Mouse (Mus musculus) intestine, embryonic 16.5 days (tissue): ENCODE measurements around the gene Tbc1d32. TPM values are rescaled to one million over a fixed set of nuclear protein-coding genes. Genes with fewer than 3 reads are reported as not detected.

Source experiments
- ATAC-seq: fragments of 200-750 bp; cut with Nextera tagmentation; 2 replicates; pipeline ENCODE4 v1.8.0; 2017; ENCODE audit warnings: moderate TSS enrichment, moderate library complexity
- H3K27ac ChIP-seq: fragments of 300-500 bp; sonication (generic); 2 replicates; pipeline ENCODE4 v1.5.1; 2014; ENCODE audit warnings: mild to moderate bottlenecking, low read length
- H3K27me3 ChIP-seq: fragments of 300-500 bp; sonication (generic); replicated peaks from 2 replicates; pipeline ENCODE4 v1.6.1; 2014; ENCODE audit warnings: low read length, control low read depth, mixed read lengths; ENCODE audit not compliant: control insufficient read depth, insufficient read depth
- H3K36me3 ChIP-seq: fragments of 300-500 bp; sonication (generic); 2 replicates; pipeline ENCODE4 v1.6.1; 2014; ENCODE audit warnings: low read length, control low read depth; ENCODE audit not compliant: control insufficient read depth, insufficient read depth
- H3K4me1 ChIP-seq: fragments of 300-500 bp; sonication (generic); 2 replicates; pipeline ENCODE4 v1.6.1; 2014; ENCODE audit warnings: low read length, control low read depth, mixed read lengths; ENCODE audit not compliant: control insufficient read depth, insufficient read depth
- H3K4me2 ChIP-seq: fragments of 300-500 bp; sonication (generic); 2 replicates; pipeline ENCODE4 v1.6.1; 2014; ENCODE audit warnings: low read depth, low read length, control low read depth
- H3K4me3 ChIP-seq: fragments of 300-500 bp; sonication (generic); 2 replicates; pipeline ENCODE4 v1.5.1; 2014; ENCODE audit warnings: mild to moderate bottlenecking, low read length
- H3K9ac ChIP-seq: fragments of 300-500 bp; sonication (generic); 2 replicates; pipeline ENCODE4 v1.6.1; 2014; ENCODE audit warnings: low read depth, low read length
- H3K9me3 ChIP-seq: fragments of 300-500 bp; sonication (generic); 2 replicates; pipeline ENCODE4 v1.6.1; 2016; ENCODE audit warnings: low read length, control low read depth; ENCODE audit not compliant: control insufficient read depth
- WGBS: fragments of 180-500 bp; shearing (Covaris S2); extraction: QIAGEN DNeasy Blood & Tissue Kit; methylation state at CpG from one replicate; pipeline ENCODE4 v1.1.7; 2014; 5-methylcytosine and 5-hydroxymethylcytosine counted together
- polyA plus RNA-seq: library from polyadenylated mRNA; unstranded; fragments of >200 nt; fragmentation: Nextera tagmentation; extraction: Ambion mirVana; gene quantifications from 2 replicates; pipeline ENCODE4 v1.2.1, GENCODE M21; 2015

The Tbc1d32 gene
- 2.3 and 2.6 TPM in 2 replicates for polyA plus RNA-seq

DNA sequence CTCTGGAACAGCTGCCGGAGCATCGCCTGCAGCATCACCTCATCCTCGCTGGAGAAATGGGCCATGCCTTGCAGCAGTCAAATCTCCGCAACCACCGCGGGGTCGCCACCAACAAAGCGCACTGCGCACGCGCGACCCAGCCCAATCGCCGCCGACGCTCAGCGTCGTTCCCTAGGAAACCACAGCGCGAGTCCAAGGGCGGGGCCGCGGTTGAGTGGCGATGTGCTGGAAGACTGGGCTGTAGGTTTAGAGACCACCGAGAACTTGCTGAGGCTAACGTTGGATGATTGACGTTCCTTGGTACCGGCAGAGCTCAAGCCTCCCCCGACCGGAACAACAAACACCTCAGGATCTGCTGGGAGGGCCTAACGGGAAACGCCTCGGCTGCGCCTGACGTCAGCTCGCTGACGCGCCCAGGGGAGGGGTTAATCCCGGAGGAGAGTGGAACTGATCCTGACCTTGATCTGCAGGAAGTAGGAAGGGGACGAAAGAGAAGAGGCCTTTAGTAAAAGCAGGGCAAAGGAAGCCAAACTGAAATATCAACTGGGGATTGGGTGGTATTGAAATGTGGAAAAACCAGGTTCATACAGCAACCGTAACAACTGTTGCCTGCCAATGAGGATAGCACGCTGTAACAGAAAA, at the start of gene Tbc1d32:
Gene Tbc1d32 (minus strand): TSS at position 122 of the 642 bp plus-strand sequence.
- Histone ChIP-seq H3K4me2 (peak within 1 kb of the TSS; percentile 63), H3K9ac (peak within 1 kb of the TSS; percentile 70), H3K36me3 (no peaks in the 10 kb centered on the region), H3K27ac (peak within 1 kb of the TSS; percentile 69), H3K4me1 (0 out of 2 replicates have a peak, but pooled peaks cover 5% of the 10 kb centered on the region), H3K9me3 (no peaks in the 10 kb centered on the region), H3K4me3 (peak within 1 kb of the TSS; percentile 65), H3K27me3 (no peaks in the 10 kb centered on the region)
- peak; percentile 100 for ATAC-seq
- WGBS: 4% methylated on average over 42 of the region's 42 CpGs

DNA sequence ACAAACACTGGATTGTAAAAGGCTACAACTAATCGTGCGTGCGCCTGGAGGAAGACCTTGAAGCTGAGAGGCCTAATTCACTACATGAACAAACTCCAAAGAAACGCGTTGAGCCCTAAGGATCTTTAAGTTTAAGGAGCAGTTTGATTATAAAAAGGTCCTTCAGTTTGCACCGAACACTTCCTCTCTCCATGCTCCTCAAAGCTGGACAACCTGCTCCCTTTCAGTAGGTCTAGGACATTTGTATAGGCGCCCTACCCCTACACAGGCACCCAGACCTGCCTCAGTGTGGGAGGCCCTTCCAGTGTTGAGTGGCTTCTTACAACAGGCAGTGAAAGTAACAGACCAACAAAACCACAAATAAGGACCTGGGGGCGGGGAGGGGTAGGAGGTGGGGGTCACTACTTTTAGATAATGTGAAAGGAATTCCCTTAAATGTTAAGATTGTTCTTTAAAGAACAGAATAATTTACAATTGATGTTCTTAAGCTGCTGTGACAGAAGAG, 666 bp downstream of the Tbc1d32 start:
- no peaks in the 10 kb centered on the region for H3K36me3 ChIP-seq
- no peaks in the 10 kb centered on the region for H3K27me3 ChIP-seq
- peak overlapping the region; percentile 63 for H3K4me2 ChIP-seq
- 74% methylated on average over 8 of the region's 8 CpGs for whole genome bisulfite sequencing
- 0 out of 2 replicates have a peak, but pooled peaks cover 5% of the 10 kb centered on the region for H3K4me1 ChIP-seq
- peak overlapping the region; percentile 36 for H3K9ac ChIP-seq
- H3K4me3 ChIP-seq: peak overlapping the region; percentile 65
- no peaks in the 10 kb centered on the region for H3K9me3 ChIP-seq
- H3K27ac ChIP-seq: no peak overlapping the region
- ATAC-seq: peak; percentile 22

DNA sequence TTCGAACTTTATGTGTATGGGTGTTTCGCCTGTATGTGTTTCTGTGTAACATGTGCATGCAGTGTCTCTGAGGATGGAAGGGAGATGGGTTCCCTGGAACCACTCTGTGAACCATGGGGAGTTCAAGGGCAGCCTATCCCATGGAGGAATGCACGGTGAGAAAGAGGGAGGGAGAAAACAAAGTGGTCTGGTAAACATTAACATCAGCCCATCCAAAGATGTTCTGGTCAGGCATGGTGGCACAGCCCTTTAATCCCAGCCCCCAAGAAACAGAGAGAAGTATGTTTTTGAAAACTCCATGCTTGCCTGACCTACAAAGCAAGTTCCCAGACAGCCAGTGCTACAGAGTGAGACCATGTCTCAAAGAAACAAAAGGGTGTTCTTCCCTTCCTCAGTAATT, 12.7 kb downstream of the Tbc1d32 start:
- Histone ChIP-seq H3K9ac (no peak overlapping the region), H3K4me3 (no peak overlapping the region), H3K9me3 (no peaks in the 10 kb centered on the region), H3K4me2 (no peak overlapping the region), H3K27me3 (no peaks in the 10 kb centered on the region), H3K27ac (no peak overlapping the region), H3K4me1 (no peaks in the 10 kb centered on the region), H3K36me3 (no peaks in the 10 kb centered on the region)
- 74% methylated on average over 3 of the region's 3 CpGs for WGBS
- ATAC-seq: no peak

DNA sequence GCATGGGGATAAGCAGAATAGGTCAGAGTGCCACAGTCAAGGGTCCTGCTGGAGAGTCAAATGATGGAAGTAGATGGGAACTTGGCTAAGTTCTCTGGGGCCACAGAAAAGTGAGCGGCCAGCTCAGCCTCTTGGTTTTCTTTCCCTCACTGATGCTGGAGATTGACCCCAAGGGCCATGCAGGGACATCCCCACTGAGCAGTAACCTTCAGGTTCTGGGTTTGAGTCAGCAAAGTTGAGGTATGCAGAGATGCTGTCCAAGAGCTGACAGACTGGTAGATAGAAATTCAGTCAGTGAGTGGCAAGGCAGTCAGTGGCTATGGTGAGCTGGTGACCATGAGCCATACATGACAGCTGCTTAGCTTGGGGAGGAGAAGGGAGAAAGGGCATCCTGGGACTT, 18.1 kb downstream of the Tbc1d32 start:
- no peaks in the 10 kb centered on the region for H3K4me1 ChIP-seq
- no peak overlapping the region for H3K4me2 ChIP-seq
- no peak for ATAC-seq
- WGBS: 78% methylated on average over 1 of the region's 1 CpGs
- no peaks in the 10 kb centered on the region for H3K36me3 ChIP-seq
- no peaks in the 10 kb centered on the region for H3K9me3 ChIP-seq
- no peak overlapping the region for H3K4me3 ChIP-seq
- H3K27ac ChIP-seq: no peak overlapping the region
- H3K9ac ChIP-seq: no peak overlapping the region
- no peaks in the 10 kb centered on the region for H3K27me3 ChIP-seq

DNA sequence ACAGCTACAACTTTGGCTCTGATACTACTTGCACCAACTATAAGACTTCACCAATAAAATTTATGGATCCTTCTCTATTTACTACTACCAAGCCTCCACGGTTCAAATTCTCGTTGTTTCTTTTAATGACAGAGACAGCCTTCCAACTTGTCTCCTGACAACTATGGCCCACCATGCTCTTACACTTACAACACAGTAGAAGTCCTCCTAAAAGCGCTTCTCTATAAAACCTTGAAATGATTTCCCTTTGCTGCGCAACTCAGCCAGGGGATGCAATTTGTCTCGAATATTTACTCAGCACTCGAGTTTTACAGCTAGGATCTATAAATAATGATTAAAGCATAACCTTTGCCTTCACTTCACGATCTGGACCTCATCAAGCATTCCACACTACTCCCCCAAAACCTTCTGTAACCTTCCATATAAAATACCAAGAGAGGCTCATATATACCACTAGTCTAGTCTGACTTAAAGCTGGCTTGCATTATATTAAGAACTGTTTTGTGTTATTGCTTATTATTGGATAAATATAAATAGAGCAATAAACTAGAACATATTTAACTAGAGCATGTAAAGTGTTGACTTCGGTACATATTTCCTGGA, 21.6 kb downstream of the Tbc1d32 start:
- H3K4me1 ChIP-seq: no peaks in the 10 kb centered on the region
- H3K9ac ChIP-seq: no peak overlapping the region
- 36% methylated on average over 8 of the region's 8 CpGs for WGBS
- H3K4me2 ChIP-seq: no peak overlapping the region
- no peak overlapping the region for H3K27ac ChIP-seq
- ATAC-seq: peak; percentile 56
- no peaks in the 10 kb centered on the region for H3K27me3 ChIP-seq
- no peaks in the 10 kb centered on the region for H3K9me3 ChIP-seq
- no peaks in the 10 kb centered on the region for H3K36me3 ChIP-seq
- H3K4me3 ChIP-seq: no peak overlapping the region

DNA sequence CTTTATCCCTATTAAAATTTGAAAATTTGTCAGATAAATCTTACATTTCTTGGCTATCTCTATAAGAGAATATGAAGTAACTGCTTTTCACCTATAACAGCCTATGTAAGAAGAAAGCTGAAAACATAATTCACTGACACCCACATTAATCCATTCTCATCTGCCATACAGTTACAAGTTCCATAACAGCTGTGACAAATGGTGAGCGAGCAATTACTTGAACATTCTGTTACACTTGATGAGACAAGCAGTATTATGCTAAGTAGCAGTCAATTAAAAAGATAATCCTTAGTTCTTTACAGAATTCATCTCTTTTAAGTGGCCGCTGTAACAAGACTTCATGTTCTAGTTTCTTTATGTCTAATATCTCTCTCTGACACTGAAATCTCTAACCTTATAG, 24.1 kb downstream of the Tbc1d32 start:
- H3K4me2 ChIP-seq: no peak overlapping the region
- no peak for ATAC-seq
- H3K4me1 ChIP-seq: no peaks in the 10 kb centered on the region
- no peak overlapping the region for H3K9ac ChIP-seq
- H3K36me3 ChIP-seq: no peaks in the 10 kb centered on the region
- H3K4me3 ChIP-seq: no peak overlapping the region
- no peaks in the 10 kb centered on the region for H3K27me3 ChIP-seq
- 91% methylated on average over 2 of the region's 2 CpGs for WGBS
- H3K27ac ChIP-seq: no peak overlapping the region
- H3K9me3 ChIP-seq: no peaks in the 10 kb centered on the region

DNA sequence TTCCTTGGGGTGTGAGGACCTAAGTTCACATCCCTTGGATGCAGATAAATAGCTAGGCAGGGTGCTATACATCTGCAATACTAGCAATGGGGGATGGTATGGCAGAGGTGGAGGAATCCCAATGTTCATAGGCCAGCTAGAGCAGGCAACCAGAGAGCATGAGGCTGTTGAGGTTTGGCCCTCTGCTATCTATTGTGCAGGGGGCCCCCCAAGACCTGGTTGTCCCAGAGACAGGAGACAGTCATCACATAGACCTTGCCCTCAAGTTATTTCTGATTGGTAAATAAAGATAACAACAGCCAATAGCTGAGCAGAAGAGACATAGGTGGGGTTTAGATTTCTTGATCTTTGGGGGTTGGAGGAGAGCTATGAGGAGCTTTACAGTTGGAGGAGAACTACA, 28.6 kb downstream of the Tbc1d32 start:
- H3K9ac ChIP-seq: no peak overlapping the region
- no peaks in the 10 kb centered on the region for H3K36me3 ChIP-seq
- no peaks in the 10 kb centered on the region for H3K9me3 ChIP-seq
- ATAC-seq: peak; percentile 59
- H3K27ac ChIP-seq: no peak overlapping the region
- H3K27me3 ChIP-seq: no peaks in the 10 kb centered on the region
- H3K4me3 ChIP-seq: no peak overlapping the region
- no peaks in the 10 kb centered on the region for H3K4me1 ChIP-seq
- H3K4me2 ChIP-seq: no peak overlapping the region

DNA sequence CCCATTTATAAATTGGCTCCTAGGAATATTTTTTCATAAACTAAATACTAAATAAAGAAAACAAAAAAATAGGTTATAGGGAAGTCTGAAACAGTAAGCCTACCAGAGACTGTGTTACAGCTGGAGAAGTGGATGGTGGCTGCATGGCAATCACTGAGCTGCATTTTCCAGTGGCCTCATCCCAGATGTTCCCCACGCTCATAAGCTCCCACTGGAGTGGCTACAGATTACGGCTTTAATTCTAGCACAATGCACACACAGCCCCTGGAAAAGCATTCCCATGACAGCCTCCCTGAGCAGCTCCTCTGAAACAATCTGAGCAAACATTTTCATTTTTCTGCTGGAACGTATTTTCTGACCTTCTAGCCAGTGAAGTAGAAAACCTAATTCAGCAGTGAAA, 29.8 kb downstream of the Tbc1d32 start:
- no peaks in the 10 kb centered on the region for H3K27me3 ChIP-seq
- 82% methylated on average over 3 of the region's 3 CpGs for WGBS
- no peak overlapping the region for H3K4me3 ChIP-seq
- H3K4me1 ChIP-seq: no peaks in the 10 kb centered on the region
- no peak overlapping the region for H3K4me2 ChIP-seq
- no peak overlapping the region for H3K27ac ChIP-seq
- H3K9ac ChIP-seq: no peak overlapping the region
- no peaks in the 10 kb centered on the region for H3K9me3 ChIP-seq
- H3K36me3 ChIP-seq: no peaks in the 10 kb centered on the region
- no peak for ATAC-seq

DNA sequence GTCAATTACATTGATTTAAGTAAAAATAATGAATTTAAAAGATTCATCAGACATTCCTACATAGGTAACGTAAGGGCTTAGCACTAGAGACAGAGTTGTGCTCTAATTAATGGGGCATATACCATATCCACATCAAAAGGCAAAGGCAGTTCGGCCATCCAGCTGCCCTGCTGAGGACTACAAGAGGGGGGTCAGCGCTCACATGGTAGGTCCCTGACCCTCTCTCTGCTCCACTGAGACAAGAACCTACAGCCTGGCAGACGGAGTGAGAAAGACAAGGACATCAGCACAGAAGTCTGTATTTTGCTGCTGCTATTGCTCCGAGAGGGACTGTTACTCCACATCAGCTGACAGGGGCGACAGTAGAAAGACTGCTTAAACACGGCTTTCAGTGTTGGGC, 34.2 kb downstream of the Tbc1d32 start:
- no peaks in the 10 kb centered on the region for H3K27me3 ChIP-seq
- H3K27ac ChIP-seq: no peak overlapping the region
- no peak for ATAC-seq
- H3K4me1 ChIP-seq: no peaks in the 10 kb centered on the region
- H3K9ac ChIP-seq: no peak overlapping the region
- no peak overlapping the region for H3K4me3 ChIP-seq
- no peak overlapping the region for H3K4me2 ChIP-seq
- no peaks in the 10 kb centered on the region for H3K36me3 ChIP-seq
- H3K9me3 ChIP-seq: no peaks in the 10 kb centered on the region
- WGBS: 88% methylated on average over 7 of the region's 7 CpGs
